Mouse (Mus musculus) limb, embryonic 13.5 days (tissue): ENCODE results near the gene Selenoi. TPM values are rescaled to one million over a fixed set of nuclear protein-coding genes. Genes with fewer than 3 reads are reported as not detected.

ENCODE experiments used
- ATAC-seq: fragments of 200-750 bp; cut with Nextera tagmentation; 2 replicates; pipeline ENCODE4 v1.8.0; 2017; ENCODE audit warnings: low read depth, moderate number of reproducible peaks, moderate TSS enrichment; ENCODE audit not compliant: low FRiP score
- H3K27ac ChIP-seq: fragments of 300-500 bp; sonication (generic); 2 replicates; pipeline ENCODE4 v1.5.1; 2015; ENCODE audit warnings: inconsistent platforms, mild to moderate bottlenecking, moderate library complexity
- H3K27me3 ChIP-seq: fragments of 300-500 bp; sonication (generic); 2 replicates; pipeline ENCODE4 v1.6.1; 2015; ENCODE audit warnings: mild to moderate bottlenecking, inconsistent platforms
- H3K36me3 ChIP-seq: fragments of 300-500 bp; sonication (generic); 2 replicates; pipeline ENCODE4 v1.6.1; 2015; ENCODE audit warnings: inconsistent platforms, mild to moderate bottlenecking, moderate library complexity
- H3K4me1 ChIP-seq: fragments of 300-500 bp; sonication (generic); 2 replicates; pipeline ENCODE4 v1.6.1; 2015; ENCODE audit warnings: inconsistent platforms
- H3K4me2 ChIP-seq: fragments of 300-500 bp; sonication (generic); replicated peaks from 2 replicates; pipeline ENCODE4 v1.6.1; 2015; ENCODE audit warnings: inconsistent platforms, mild to moderate bottlenecking, moderate library complexity
- H3K4me3 ChIP-seq: fragments of 300-500 bp; sonication (generic); 2 replicates; pipeline ENCODE4 v1.5.1; 2015; ENCODE audit warnings: moderate library complexity, mild to moderate bottlenecking, inconsistent platforms
- H3K9ac ChIP-seq: fragments of 300-500 bp; sonication (generic); 2 replicates; pipeline ENCODE4 v1.6.1; 2015; ENCODE audit warnings: mild to moderate bottlenecking, inconsistent platforms
- H3K9me3 ChIP-seq: fragments of 300-500 bp; sonication (generic); 2 replicates; pipeline ENCODE4 v1.6.1; 2016; ENCODE audit warnings: inconsistent platforms
- WGBS: fragments of 180-500 bp; shearing (Covaris S2); methylation state at CpG from one replicate; pipeline ENCODE4 v1.1.7; 2015; 5-methylcytosine and 5-hydroxymethylcytosine counted together
- polyA plus RNA-seq: library from polyadenylated mRNA; unstranded; fragments of >200 nt; fragmentation: Nextera tagmentation; extraction: Ambion mirVana; gene quantifications from 2 replicates; pipeline ENCODE4 v1.2.1, GENCODE M21; 2015

Gene Selenoi
- polyA plus RNA-seq, 1 experiment from 2014 or later = 18.7 TPM

DNA sequence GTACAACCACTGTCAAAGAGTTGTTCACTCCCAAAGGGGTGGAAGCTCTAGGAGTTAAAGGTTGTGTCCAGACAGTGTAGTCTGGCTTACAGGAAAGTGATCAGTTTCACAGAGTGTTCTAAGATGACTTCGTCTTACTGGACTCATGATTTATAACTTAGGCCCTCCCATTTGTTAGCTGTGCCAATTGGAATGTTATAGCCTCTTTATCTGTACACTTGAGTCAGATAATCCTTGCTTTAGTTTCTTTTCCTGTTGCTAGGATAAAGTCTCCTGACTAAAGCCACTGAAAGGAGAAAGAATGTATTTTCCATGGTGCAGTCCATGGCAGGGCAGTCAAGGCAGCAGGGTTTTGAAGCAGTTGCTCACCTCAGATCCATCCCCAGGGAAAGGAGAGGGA is 10.0 kb downstream of the Selenoi start:
- Histone ChIP-seq H3K4me2 (no peak overlapping the region), H3K27me3 (no peaks in the 10 kb centered on the region), H3K4me1 (peaks cover 26% of the 10 kb centered on the region), H3K9me3 (no peaks in the 10 kb centered on the region), H3K9ac (no peak overlapping the region), H3K27ac (no peak overlapping the region), H3K4me3 (no peak overlapping the region), H3K36me3 (peaks cover under 1% of the 10 kb centered on the region)
- ATAC-seq = no peak
- 40% methylated on average over 1 of the region's 1 CpGs for WGBS

DNA sequence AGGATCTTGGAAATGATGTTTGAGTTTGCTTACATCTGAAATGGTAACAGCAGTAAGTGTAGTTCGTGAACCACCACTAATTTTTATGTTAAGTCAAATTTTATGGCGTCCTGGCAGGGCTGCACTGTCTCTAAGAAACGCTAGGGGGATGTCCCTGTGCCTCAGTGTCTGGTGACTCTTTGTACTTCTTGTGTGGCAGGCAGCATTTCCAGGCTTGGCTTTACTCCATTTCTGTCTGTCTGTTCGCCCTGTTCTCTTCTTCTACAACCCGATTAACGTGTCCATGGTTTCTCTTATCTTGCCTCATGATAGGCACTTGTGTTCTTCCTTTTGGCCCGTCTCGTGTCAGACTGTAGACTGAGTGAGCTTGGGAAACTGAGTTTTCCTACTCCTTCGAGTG is 11.4 kb downstream of the Selenoi start:
- peaks cover 7% of the 10 kb centered on the region for H3K36me3 ChIP-seq
- H3K9me3 ChIP-seq = no peaks in the 10 kb centered on the region
- no peak overlapping the region for H3K4me2 ChIP-seq
- WGBS = 66% methylated on average over 9 of the region's 9 CpGs
- no peak overlapping the region for H3K4me3 ChIP-seq
- H3K9ac ChIP-seq = no peak overlapping the region
- ATAC-seq = no peak
- no peak overlapping the region for H3K27ac ChIP-seq
- no peaks in the 10 kb centered on the region for H3K27me3 ChIP-seq
- peaks cover 26% of the 10 kb centered on the region for H3K4me1 ChIP-seq

DNA sequence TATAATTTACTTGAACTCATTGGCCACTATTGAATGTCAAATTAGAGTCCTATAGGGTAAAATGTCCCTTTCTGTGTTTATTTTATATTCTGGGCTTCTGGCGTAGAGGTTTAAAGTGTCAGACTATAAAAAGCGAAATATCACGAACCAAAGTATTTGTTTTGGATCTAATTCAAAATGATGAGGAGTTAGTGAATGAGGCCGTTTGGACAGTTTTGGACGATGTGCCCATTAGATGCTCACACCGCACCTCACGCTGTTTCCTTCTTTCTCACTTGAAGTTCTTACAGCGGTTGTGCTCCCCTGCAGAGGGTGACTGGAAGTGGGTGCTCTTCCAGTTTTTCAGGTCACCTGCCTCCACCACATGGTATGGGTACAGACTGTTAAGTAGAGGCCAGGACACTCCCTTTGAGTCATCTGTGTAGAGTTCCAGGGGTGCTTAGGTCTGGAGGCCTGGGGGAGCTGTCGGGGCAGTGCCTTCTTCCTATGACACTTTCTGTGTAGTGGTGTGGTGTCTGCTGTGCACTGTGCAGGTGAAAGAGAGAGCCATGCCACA is 13.6 kb downstream of the Selenoi start:
- peaks cover 21% of the 10 kb centered on the region for H3K36me3 ChIP-seq
- no peak overlapping the region for H3K9ac ChIP-seq
- H3K4me1 ChIP-seq = peaks cover 26% of the 10 kb centered on the region
- 88% methylated on average over 9 of the region's 9 CpGs for WGBS
- H3K4me2 ChIP-seq = no peak overlapping the region
- no peak overlapping the region for H3K4me3 ChIP-seq
- H3K27me3 ChIP-seq = no peaks in the 10 kb centered on the region
- no peak overlapping the region for H3K27ac ChIP-seq
- H3K9me3 ChIP-seq = no peaks in the 10 kb centered on the region
- ATAC-seq = no peak

DNA sequence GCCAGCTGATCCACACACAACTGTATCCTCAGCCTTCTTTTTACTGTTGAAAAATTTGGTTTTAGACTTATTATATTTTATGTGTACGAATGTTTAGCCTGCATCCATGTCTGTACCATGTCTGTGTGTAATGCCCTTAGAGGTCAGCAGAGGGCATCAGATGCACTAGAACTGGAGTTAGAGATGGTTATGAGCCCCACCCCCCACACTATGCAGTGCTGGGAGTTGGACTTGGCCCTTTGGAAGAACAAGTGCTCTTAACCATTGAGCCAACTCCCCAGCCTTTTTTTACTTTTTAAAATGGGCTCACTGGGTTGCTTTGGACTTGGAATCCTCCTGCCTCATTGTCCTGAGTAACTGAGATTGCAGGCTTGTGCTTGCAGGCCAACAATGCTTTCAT is 15.3 kb downstream of the Selenoi start:
- Histone ChIP-seq H3K4me3 (no peak overlapping the region), H3K9me3 (no peaks in the 10 kb centered on the region), H3K27ac (no peak overlapping the region), H3K4me2 (no peak overlapping the region), H3K9ac (no peak overlapping the region), H3K4me1 (peaks cover 21% of the 10 kb centered on the region), H3K27me3 (no peaks in the 10 kb centered on the region), H3K36me3 (peaks cover 31% of the 10 kb centered on the region)
- WGBS = 92% methylated on average over 1 of the region's 1 CpGs
- no peak for ATAC-seq

DNA sequence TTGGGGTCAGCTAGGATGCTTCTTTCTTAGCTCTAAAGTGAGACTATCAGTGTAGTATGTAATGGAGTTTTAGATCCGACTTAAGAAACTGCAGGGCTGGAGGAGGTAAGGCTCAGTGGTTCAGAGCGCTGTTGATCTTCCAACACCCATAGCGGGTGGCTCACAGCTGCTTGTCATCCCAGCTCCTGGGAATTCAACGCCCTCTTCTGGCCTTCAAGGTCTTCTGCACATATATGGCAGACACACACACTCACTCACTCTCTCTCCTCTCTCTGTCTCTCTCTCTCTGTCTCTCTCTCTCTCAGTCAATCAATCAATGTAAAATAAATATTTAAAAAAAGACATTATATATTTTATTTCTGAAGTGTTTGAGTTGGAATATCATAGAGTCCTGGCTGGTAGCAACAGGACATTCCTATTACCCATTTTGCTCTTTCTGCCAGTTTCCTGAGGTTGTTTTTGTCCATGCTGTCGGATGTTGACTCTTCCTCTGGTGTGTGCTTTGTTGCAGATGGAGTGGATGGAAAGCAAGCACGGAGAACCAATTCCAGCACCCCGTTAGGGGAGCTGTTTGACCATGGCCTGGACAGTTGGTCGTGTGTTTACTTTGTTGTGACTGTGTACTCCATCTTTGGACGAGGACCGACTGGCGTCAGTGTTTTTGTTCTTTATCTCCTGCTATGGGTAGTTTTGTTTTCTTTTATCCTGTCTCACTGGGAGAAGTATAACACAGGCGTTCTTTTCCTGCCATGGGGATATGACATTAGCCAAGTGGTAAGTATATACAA is 23.4 kb downstream of the Selenoi start:
- no peak overlapping the region for H3K4me2 ChIP-seq
- no peak for ATAC-seq
- WGBS = 92% methylated on average over 12 of the region's 12 CpGs
- H3K9ac ChIP-seq = no peak overlapping the region
- no peak overlapping the region for H3K4me3 ChIP-seq
- H3K4me1 ChIP-seq = no peaks in the 10 kb centered on the region
- no peaks in the 10 kb centered on the region for H3K9me3 ChIP-seq
- no peaks in the 10 kb centered on the region for H3K27me3 ChIP-seq
- peaks cover 65% of the 10 kb centered on the region for H3K36me3 ChIP-seq
- no peak overlapping the region for H3K27ac ChIP-seq

DNA sequence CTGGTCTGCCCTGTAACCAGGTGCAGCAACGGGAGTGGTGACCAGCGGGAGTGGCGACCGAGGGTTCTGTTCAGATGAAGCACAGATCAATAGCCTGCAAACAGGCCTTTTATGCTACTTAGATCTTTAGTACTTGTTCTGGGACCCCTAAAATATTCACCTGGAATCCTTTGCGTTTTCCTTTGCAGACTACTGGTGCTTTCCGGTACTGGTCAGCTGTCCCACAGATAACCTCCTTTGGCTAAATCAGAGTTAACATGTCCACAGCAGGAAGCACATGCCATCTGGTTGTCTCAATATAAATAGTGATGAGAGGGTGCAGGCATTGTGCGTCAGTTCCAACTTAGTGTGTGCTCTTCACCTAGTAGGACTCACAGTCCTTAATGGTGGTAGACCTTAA is 26.4 kb downstream of the Selenoi start:
- Histone ChIP-seq H3K27me3 (no peaks in the 10 kb centered on the region), H3K9me3 (no peaks in the 10 kb centered on the region), H3K36me3 (peaks cover 59% of the 10 kb centered on the region), H3K4me1 (no peaks in the 10 kb centered on the region), H3K4me3 (no peak overlapping the region), H3K9ac (no peak overlapping the region), H3K27ac (no peak overlapping the region), H3K4me2 (no peak overlapping the region)
- WGBS = 92% methylated on average over 7 of the region's 7 CpGs
- no peak for ATAC-seq

DNA sequence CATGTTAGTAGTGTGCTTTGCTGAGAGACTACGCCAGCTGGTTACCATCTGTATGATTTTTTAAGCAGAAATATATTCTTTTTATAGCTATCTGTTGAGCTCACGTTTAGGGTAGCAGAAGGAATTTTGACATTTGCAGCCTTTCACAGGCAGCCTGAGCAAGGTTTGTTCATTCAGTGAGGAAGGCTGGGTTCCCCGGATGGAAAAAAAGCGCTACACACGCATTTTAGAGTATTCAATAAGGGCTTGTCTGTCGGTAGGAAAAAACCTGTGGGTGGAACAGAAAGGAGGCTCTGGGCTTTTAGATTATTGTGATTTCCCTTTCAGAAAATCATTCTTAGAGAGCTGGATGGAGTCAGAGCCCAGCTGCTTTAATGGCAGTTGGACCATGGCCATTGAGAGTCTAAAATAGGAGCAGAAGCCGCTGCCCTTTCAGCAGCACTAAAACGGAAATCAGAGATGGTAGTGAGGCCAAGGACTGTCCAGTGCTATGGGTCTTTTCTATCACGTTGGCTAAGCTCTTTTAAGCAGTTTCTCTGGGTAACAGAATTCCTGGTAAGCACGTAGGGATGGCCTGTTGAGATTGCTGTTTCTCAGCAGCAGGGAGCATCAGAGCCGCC is 38.3 kb downstream of the Selenoi start:
- Histone ChIP-seq H3K4me3 (no peak overlapping the region), H3K9ac (0 out of 2 replicates have a peak overlapping the region, but pooled peaks have one; percentile 19), H3K27me3 (no peaks in the 10 kb centered on the region), H3K27ac (peak overlapping the region; percentile 6; the same call in 1 of the 2 replicates), H3K36me3 (peaks cover 17% of the 10 kb centered on the region), H3K9me3 (no peaks in the 10 kb centered on the region), H3K4me2 (no peak overlapping the region), H3K4me1 (peaks cover 20% of the 10 kb centered on the region)
- ATAC-seq = no peak
- 62% methylated on average over 11 of the region's 11 CpGs for WGBS

DNA sequence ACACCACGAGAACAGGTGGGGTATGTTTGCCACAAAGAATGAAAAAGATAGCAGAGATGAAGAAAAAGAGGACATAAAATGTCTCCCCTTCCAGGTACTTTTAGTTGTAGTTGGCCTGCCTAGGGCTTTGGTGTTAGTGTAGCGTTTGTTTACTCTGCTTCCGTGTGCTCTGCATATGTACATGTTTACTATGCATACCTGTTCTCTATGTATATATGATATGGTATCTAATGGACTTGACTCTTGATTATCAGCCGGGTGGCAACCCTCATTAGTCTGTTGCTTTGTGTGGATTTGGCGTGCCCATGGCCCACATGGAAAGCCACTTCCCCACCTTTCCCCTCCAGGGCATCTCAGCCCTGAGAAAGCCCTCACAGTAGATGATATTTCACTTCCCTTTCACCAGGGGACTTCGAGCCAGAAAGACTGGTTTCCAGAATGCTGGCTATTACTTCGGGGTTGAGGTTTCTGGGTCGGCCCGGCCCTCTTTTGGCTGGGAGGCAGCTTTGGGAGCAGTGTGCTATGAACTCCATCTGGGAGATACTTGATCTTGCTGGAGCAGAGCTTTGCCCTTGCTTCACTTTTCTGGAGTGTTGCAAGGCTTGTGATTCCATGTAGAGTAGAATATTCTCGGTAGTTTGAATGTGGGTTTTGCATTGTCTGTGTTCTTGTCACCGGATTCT is 39.4 kb downstream of the Selenoi start:
- Histone ChIP-seq H3K27ac (no peak overlapping the region), H3K9me3 (no peaks in the 10 kb centered on the region), H3K27me3 (no peaks in the 10 kb centered on the region), H3K36me3 (peaks cover 7% of the 10 kb centered on the region), H3K4me2 (no peak overlapping the region), H3K9ac (no peak overlapping the region), H3K4me1 (peaks cover 20% of the 10 kb centered on the region), H3K4me3 (no peak overlapping the region)
- 86% methylated on average over 11 of the region's 11 CpGs for WGBS
- no peak for ATAC-seq

DNA sequence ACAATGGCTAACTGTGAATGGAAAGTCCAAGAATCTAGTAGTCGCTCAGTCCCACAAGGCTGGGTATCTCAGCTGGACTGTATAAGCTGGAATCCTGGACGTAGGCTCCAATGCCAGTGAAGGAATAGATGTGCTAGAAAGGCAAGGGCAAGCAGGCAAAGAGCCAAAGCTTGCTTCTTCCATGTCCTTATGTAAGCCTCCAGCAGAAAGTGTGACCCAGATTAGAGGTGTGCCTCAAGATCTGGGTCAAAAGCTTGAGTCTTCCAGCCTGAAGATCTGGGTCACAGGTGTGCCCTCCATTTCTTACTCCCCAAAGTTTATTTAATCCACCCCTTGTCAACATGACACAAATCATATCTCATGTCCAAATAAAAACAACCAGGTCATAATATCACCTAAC is 44.0 kb downstream of the Selenoi start:
- H3K36me3 ChIP-seq = no peaks in the 10 kb centered on the region
- H3K4me2 ChIP-seq = no peak overlapping the region

DNA sequence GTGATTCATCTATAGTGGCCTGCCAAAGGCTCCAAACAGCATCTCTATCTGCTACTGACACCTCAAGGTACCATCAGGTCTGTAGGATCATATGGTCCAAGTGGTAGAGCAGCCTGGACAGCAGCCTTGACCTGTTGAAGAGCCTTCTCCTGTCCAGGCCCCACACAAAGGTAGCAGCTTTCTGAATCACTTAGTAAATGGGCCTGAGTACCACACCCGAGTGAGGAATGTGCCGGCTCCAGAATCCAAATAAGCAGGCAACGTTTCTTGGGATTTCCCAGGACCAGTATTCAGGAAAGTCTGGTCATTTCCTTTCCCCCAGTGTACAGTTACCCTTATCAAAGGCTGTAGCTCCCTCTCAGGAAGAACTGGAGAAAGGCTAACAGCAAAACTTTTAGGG is 46.6 kb downstream of the Selenoi start:
- Histone ChIP-seq H3K27me3 (no peaks in the 10 kb centered on the region; the same call in 1 of the 2 replicates), H3K4me3 (no peak overlapping the region), H3K9me3 (no peaks in the 10 kb centered on the region), H3K36me3 (no peaks in the 10 kb centered on the region), H3K27ac (no peak overlapping the region), H3K4me2 (no peak overlapping the region), H3K9ac (no peak overlapping the region), H3K4me1 (peaks cover 11% of the 10 kb centered on the region; the same call in 1 of the 2 replicates)
- ATAC-seq = no peak
- WGBS = 75% methylated on average over 3 of the region's 3 CpGs

More for the DNA sequence above, 44.0 kb downstream of the Selenoi start:
- no peaks in the 10 kb centered on the region for H3K27me3 ChIP-seq
- H3K4me3 ChIP-seq = no peak overlapping the region
- WGBS = 93% methylated on average over 2 of the region's 2 CpGs
- no peaks in the 10 kb centered on the region for H3K9me3 ChIP-seq
- ATAC-seq = no peak
- no peak overlapping the region for H3K27ac ChIP-seq
- H3K9ac ChIP-seq = no peak overlapping the region
- H3K4me1 ChIP-seq = peaks cover 10% of the 10 kb centered on the region; the same call in 1 of the 2 replicates

DNA sequence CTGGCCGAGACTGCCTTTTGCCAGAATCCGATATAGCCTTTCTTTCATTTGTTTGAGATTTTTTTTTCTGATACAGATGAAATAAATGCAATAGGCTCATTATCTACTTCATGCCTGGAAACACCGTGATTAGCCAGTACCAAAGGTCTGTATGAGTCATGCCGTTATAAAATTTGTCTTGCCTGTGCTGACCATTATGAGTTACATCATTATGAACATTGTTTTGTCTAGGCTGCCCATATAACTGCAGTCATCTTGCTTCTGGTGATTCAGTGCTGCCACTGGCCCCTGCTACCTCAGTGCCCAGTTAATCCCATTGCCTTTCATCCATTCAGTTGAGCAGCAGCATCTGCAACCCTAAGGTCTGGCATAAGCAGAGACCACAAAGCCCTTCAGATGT is 47.1 kb downstream of the Selenoi start:
- WGBS = 91% methylated on average over 4 of the region's 4 CpGs
- H3K9ac ChIP-seq = no peak overlapping the region
- no peak overlapping the region for H3K4me2 ChIP-seq
- no peak overlapping the region for H3K27ac ChIP-seq
- H3K4me1 ChIP-seq = peaks cover 11% of the 10 kb centered on the region; the same call in 1 of the 2 replicates
- no peaks in the 10 kb centered on the region for H3K9me3 ChIP-seq
- H3K4me3 ChIP-seq = no peak overlapping the region
- no peaks in the 10 kb centered on the region for H3K36me3 ChIP-seq
- ATAC-seq = no peak
- H3K27me3 ChIP-seq = no peaks in the 10 kb centered on the region; the same call in 1 of the 2 replicates

DNA sequence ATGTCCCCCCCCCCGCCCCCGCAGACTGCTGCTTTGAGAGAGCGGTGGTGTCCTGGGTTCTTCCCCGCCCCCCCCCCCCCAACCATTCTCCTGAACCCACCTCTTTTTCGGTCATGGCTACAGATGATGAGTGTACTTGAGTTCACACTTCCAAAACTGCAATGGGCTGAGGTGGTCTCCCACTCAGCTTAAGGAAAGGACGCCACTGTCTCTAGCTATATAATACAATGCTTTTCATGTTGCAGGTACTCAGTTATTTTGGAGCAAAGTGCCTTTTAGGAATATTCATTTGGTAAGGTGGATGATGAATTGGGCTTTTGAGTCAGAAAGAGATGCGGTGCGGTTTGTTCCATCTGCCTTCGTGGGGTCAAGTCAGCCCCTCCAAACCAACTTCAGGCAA is 48.5 kb downstream of the Selenoi start:
- peak overlapping the region; percentile 71 for H3K4me2 ChIP-seq
- no peaks in the 10 kb centered on the region for H3K36me3 ChIP-seq
- no peak overlapping the region for H3K27ac ChIP-seq
- peak overlapping the region; percentile 46 for H3K4me3 ChIP-seq
- no peak overlapping the region for H3K9ac ChIP-seq
- no peak for ATAC-seq
- WGBS = 30% methylated on average over 9 of the region's 9 CpGs
- peaks cover 12% of the 10 kb centered on the region; the same call in 1 of the 2 replicates for H3K9me3 ChIP-seq
- no peaks in the 10 kb centered on the region; the same call in 1 of the 2 replicates for H3K27me3 ChIP-seq
- H3K4me1 ChIP-seq = 0 out of 2 replicates have a peak, but pooled peaks cover 7% of the 10 kb centered on the region
